Mouse (Mus musculus) urinary bladder, postnatal 36 days (tissue): ENCODE measurements at regions not wholly inside any gene's neighbourhood (a gene's known extent, or its start where the extent isn't known, plus 50 kb on each side); places are given as distances from the start of the nearest gene placed in this dataset.

Source experiments
- DNase-seq, 2 experiments: peaks; one replicate each; pipeline ENCODE4 v3.0.0; 2022; ENCODE audit warnings: low spot score in 2 of 2, mixed read lengths in 1 of 2

- no peak for DNase-seq
These were observed 280.6 kb upstream of the Tbx3 start for GRCm38 (mm10) chr5:119389857-119390256.

- DNase-seq, result no peak
These were observed 272.0 kb upstream of the Tbx3 start for GRCm38 (mm10) chr5:119398475-119398874.

- no peak for DNase-seq
These were observed 270.1 kb upstream of the Tbx3 start for GRCm38 (mm10) chr5:119400223-119400935.

GRCm38 (mm10) chr5:119401915-119402314 lies 268.6 kb upstream of the Tbx3 start:
- no peak for DNase-seq

- no peak for DNase-seq
These were observed 267.8 kb upstream of the Tbx3 start for GRCm38 (mm10) chr5:119402651-119403050.

GRCm38 (mm10) chr5:119410966-119411365 lies 259.5 kb upstream of the Tbx3 start:
- DNase-seq, result no peak

- DNase-seq, result no peak
These were observed 254.6 kb upstream of the Tbx3 start for GRCm38 (mm10) chr5:119415835-119416234.

GRCm38 (mm10) chr5:119418486-119418885 lies 252.0 kb upstream of the Tbx3 start:
- no peak for DNase-seq

GRCm38 (mm10) chr5:119427511-119428019 lies 242.9 kb upstream of the Tbx3 start:
- peak; percentile 45 to 67 for DNase-seq

- DNase-seq, result no peak
These were observed 239.2 kb upstream of the Tbx3 start for GRCm38 (mm10) chr5:119431271-119431756.

GRCm38 (mm10) chr5:119434572-119434971 lies 235.9 kb upstream of the Tbx3 start:
- no peak for DNase-seq

GRCm38 (mm10) chr5:119448494-119448893 lies 222.0 kb upstream of the Tbx3 start:
- DNase-seq, result no peak

GRCm38 (mm10) chr5:119449166-119449565 lies 221.3 kb upstream of the Tbx3 start:
- DNase-seq, result no peak

- DNase-seq, result no peak
These were observed 210.7 kb upstream of the Tbx3 start for GRCm38 (mm10) chr5:119459751-119460150.

- no peak for DNase-seq
These were observed 207.6 kb upstream of the Tbx3 start for GRCm38 (mm10) chr5:119462659-119463530.

GRCm38 (mm10) chr5:119464553-119464952 lies 205.9 kb upstream of the Tbx3 start:
- DNase-seq, result no peak

GRCm38 (mm10) chr5:119467346-119468085 lies 203.0 kb upstream of the Tbx3 start:
- DNase-seq, result no peak

GRCm38 (mm10) chr5:119477926-119478325 lies 192.5 kb upstream of the Tbx3 start:
- no peak for DNase-seq

- no peak for DNase-seq
These were observed 192.1 kb upstream of the Tbx3 start for GRCm38 (mm10) chr5:119478331-119478730.

- DNase-seq, result peak; percentile 16 to 25
These were observed 190.0 kb upstream of the Tbx3 start for GRCm38 (mm10) chr5:119480191-119481190.

GRCm38 (mm10) chr5:119483706-119484105 lies 186.8 kb upstream of the Tbx3 start:
- no peak for DNase-seq
